Mouse (Mus musculus): ENCODE measurements around the gene Prkd3. TPM values are rescaled to one million over a fixed set of nuclear protein-coding genes. Genes with fewer than 3 reads are reported as not detected.

Gene Prkd3
- total and polyA plus RNA-seq, 3 experiments: 4.8 to 5.7 TPM; not detected in 1

DNA sequence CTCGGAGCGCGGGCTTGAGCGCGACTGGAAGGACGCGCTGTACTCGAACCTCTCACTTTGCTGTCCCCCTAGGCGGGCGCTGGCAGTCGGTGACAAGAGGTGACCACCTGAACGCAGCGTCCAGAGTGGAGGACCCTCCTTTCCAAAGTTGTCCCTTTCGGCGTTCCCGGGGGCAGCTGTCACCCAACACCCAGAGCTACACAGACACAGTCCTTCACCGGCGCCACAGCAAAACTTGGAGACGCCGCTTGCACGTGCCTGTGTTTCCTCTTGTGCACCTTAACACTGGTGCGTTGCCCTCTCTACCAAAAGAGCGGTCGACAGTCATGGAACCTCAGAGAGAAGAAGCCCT lies 344 bp upstream of the Prkd3 start:
- no peaks in the 10 kb centered on the region; a peak in 1 of 4 replicates for H3K27me3 ChIP-seq (ENCODE audit: control insufficient read depth in 1 of 2, insufficient read depth in 2 of 2, low read length in 2 of 2)
- H3K79me2 ChIP-seq (ENCODE audit: control insufficient read depth, insufficient read depth, low read length, poor library complexity): no peaks in the 10 kb centered on the region; the same call in 1 of the 2 replicates
- peaks cover 0 to 5% of the 10 kb centered on the region in 2 experiments; a peak in 2 of 4 replicates for H3K36me3 ChIP-seq (ENCODE audit: control insufficient read depth in 1 of 2, insufficient read depth in 2 of 2, low read length in 2 of 2)
- no peaks in the 10 kb centered on the region; a peak in 2 of 4 replicates for H3K4me1 ChIP-seq (ENCODE audit: control insufficient read depth in 1 of 2, insufficient read depth in 2 of 2, low read length in 2 of 2)
- H3K9ac ChIP-seq (ENCODE audit: control insufficient read depth, low read depth, low read length, poor library complexity, severe bottlenecking): peak overlapping the region; percentile 40; the same call in 1 of the 2 replicates
- TF ChIP-seq MEF2A (IDR thresholded peaks at IDR 0.05; ENCODE audit: extremely low read depth, insufficient replicate concordance, low read depth, low read length, poor library complexity, severe bottlenecking) (no peak), HCFC1 (IDR thresholded peaks at IDR 0.05; ENCODE audit: low read depth, low read length) (no peak), ELF1 (IDR thresholded peaks at IDR 0.05; ENCODE audit: low read depth, low read length) (no peak), KAT2A (conservative IDR thresholded peaks at IDR 0.05; ENCODE audit: low read depth, low read length) (no peak), POLR2AphosphoS2 (IDR thresholded peaks at IDR 0.05; ENCODE audit: low read length) (no peak)
- DNase-seq (ENCODE audit: low read depth, low spot score): no peak
- H3K4me3 ChIP-seq (ENCODE audit: control insufficient read depth in 1 of 2, insufficient read depth in 1 of 2, low read depth in 2 of 2, low read length in 2 of 2): peak overlapping the region; percentile 54 to 62; a peak in 3 of 4 replicates
- no peak overlapping the region for H3K27ac ChIP-seq (ENCODE audit: control insufficient read depth, low read depth, low read length)
- H3K9me3 ChIP-seq (replicated peaks; ENCODE audit: insufficient read depth, low read length): no peaks in the 10 kb centered on the region

GRCm38 (mm10) chr17:79019726-79020207 lies 849 bp downstream of the Prkd3 start:
- Histone ChIP-seq H3K4me3 (ENCODE audit: control insufficient read depth in 1 of 2, insufficient read depth in 1 of 2, low read depth in 2 of 2, low read length in 2 of 2) (peak overlapping the region; percentile 67 to 70), H3K9ac (ENCODE audit: control insufficient read depth, low read depth, low read length, poor library complexity, severe bottlenecking) (peak overlapping the region; percentile 65), H3K27me3 (ENCODE audit: control insufficient read depth in 1 of 2, insufficient read depth in 2 of 2, low read length in 2 of 2) (no peaks in the 10 kb centered on the region; a peak in 1 of 4 replicates), H3K27ac (ENCODE audit: control insufficient read depth, low read depth, low read length) (no peak overlapping the region), H3K9me3 (replicated peaks; ENCODE audit: insufficient read depth, low read length) (no peaks in the 10 kb centered on the region), H3K4me1 (ENCODE audit: control insufficient read depth in 1 of 2, insufficient read depth in 2 of 2, low read length in 2 of 2) (peaks cover 5% of the 10 kb centered on the region in 2 experiments; a peak in 3 of 4 replicates), H3K36me3 (ENCODE audit: control insufficient read depth in 1 of 2, insufficient read depth in 2 of 2, low read length in 2 of 2) (peaks cover 0 to 10% of the 10 kb centered on the region in 2 experiments; a peak in 2 of 4 replicates), H3K79me2 (ENCODE audit: control insufficient read depth, insufficient read depth, low read length, poor library complexity) (no peaks in the 10 kb centered on the region; the same call in 1 of the 2 replicates)
- TF ChIP-seq SIN3A (IDR thresholded peaks at IDR 0.05; ENCODE audit: low read length) (no peak), KAT2A (conservative IDR thresholded peaks at IDR 0.05; ENCODE audit: low read depth, low read length) (no peak), CHD1 (IDR thresholded peaks at IDR 0.05; ENCODE audit: low read depth, low read length) (no peak), RCOR1 (IDR thresholded peaks at IDR 0.05; ENCODE audit: low read depth, low read length) (no peak), RAD21 (IDR thresholded peaks at IDR 0.05; ENCODE audit: low read depth, low read length) (no peak), ZKSCAN1 (IDR thresholded peaks at IDR 0.05; ENCODE audit: low read depth, low read length) (no peak), GABPA (IDR thresholded peaks at IDR 0.05; ENCODE audit: low read depth, low read length) (no peak), POLR2AphosphoS5 (IDR thresholded peaks at IDR 0.05; ENCODE audit: borderline replicate concordance, low read depth, low read length) (no peak), UBTF (IDR thresholded peaks at IDR 0.05; ENCODE audit: borderline replicate concordance, insufficient read depth, low read depth, low read length) (no peak), MAFK (IDR thresholded peaks at IDR 0.05; ENCODE audit: borderline replicate concordance, low read depth, low read length) (no peak), JUND (IDR thresholded peaks at IDR 0.05; ENCODE audit: low read depth, low read length) (no peak), TCF12 (IDR thresholded peaks at IDR 0.05; ENCODE audit: low read depth, low read length) (no peak)
- peak; percentile 24 for DNase-seq (ENCODE audit: low read depth, low spot score)
